Mouse (Mus musculus) layer of hippocampus, postnatal 25 days (tissue): Measurements from ENCODE around the gene Slc7a10. TPM values are rescaled to one million over a fixed set of nuclear protein-coding genes. Genes with fewer than 3 reads are reported as not detected.
"Not testable (repeated sequence)": the region's sequence is repeated elsewhere in the genome, so short reads cannot be mapped to it uniquely, and the experiment has no call there.

ENCODE experiments used
- DNase-seq, 2 experiments: peaks; one replicate each; pipeline ENCODE4 v3.0.0; 2022; ENCODE audit warnings: mixed read lengths in 2 of 2, low spot score in 1 of 2; ENCODE audit errors: extremely low spot score in 1 of 2
- total RNA-seq, 2 experiments: library from RNA; stranded (reverse); gene quantifications; 2 replicates each; pipeline ENCODE4 v1.2.3; 2021

The Slc7a10 gene
- total RNA-seq, 2 experiments from 2014 or later = 49.4 to 52.3 TPM

DNA sequence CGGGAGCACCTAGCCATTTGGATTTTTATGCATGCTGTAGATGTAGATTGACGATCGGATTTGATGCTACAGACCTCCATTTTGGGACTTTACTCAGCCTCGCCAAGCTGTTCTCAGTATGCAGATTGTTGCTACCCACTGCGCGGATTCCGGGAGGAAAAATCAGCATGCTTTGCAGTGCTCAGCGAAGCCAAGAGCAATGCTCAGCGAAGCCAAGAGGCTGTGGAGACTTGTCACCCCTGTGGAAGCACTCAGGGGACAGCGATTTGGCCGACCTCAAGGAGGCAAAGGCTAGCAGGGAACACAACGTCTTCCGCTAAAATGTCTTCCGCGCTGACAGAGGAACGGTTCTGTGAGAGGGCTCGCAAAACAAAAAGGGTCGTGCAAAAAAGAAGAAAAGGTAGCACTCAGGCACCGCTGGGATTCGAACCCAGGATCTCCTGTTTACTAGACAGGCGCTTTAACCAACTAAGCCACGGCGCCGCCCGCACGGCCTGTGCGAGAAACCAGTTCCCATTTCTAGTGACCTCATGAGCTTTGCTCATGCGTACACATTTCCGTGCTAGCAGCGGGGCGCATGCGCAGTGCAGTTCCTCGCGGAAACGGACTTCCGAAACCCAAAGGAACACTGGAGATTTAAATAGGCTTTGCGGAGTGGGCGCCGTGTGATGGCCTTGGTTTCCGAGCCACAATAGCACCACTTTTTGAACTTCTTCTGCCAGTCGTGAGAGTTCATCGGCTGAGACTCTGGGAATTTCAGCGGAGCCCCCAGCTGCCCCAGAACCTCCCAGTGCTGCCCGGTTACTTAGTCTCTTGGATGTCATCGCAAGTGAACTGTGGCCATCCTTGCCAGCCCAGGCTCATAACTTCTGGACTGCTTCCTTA lies 48.4 kb downstream of the Slc7a10 start:
- DNase-seq = peak; percentile 99 to 100

DNA sequence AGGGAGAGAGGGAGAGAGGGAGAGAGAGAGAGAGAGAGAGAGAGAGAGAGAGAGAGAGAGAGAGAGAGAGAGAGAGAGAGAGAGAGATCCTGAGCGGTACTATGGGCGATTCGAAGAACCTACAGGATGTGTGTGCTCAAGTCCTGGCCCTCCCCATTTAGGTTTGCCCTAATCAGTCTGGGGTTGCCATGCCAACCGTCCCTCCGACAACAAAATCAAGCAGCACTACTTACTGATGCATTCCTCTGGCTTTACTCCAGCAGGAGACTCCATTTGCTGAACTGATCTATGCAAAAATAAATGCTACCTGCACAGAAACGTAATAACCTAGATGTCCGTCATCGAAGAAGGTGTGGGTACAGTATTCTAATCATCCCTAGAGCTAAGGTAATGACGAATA lies 49.1 kb downstream of the Slc7a10 start:
- peak; percentile 24 to 49 for DNase-seq

DNA sequence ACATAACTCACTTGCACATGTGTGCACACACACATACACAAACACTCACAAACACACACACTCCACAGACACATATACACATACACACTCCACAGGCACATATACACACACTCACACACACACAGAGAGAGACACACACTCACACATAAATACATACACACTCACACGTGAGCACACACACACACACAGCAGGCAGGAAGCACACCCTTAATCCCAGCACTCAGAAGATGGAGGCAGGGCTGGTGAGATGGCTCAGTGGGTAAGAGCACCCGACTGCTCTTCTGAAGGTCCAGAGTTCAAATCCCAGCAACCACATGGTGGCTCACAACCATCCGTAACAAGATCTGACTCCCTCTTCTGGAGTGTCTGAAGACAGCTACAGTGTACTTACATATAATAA lies 51.8 kb downstream of the Slc7a10 start:
- DNase-seq = not testable (repeated sequence)

Other genes with a start within 250 kb of the Slc7a10 start
- gene Cebpg, start 129.8 kb upstream of the Slc7a10 start, total RNA-seq = 10 to 100 TPM; 26.1 to 27.7 TPM
- 10 to 100 TPM; 14.2 to 20.7 TPM for gene Cebpa, start 67.1 kb upstream of the Slc7a10 start, total RNA-seq
- gene Lrp3, start 29.1 kb downstream of the Slc7a10 start, total RNA-seq = 10 to 100 TPM; 69.7 to 76.6 TPM
- 10 to 100 TPM; 24.2 to 24.4 TPM for gene Gpatch1, start 132.1 kb downstream of the Slc7a10 start, total RNA-seq
- 1 to 10 TPM; 3.1 to 4.2 TPM for gene Rhpn2, start 147.8 kb downstream of the Slc7a10 start, total RNA-seq
- 1 to 10 TPM; 5.3 to 6.9 TPM for gene Faap24, start 210.5 kb downstream of the Slc7a10 start, total RNA-seq
- 10 to 100 TPM; 11.8 to 22.6 TPM for gene Cep89, start 210.7 kb downstream of the Slc7a10 start, total RNA-seq